Mouse (Mus musculus) cerebellum, adult 11-12 months (tissue): ENCODE data around the gene Slc35c2.

Source experiments
- DNase-seq: peaks from one replicate; pipeline ENCODE4 v3.0.0; 2022

The Slc35c2 gene

GRCm38 (mm10) chr2:165273589-165273988 lies 14.1 kb downstream of the Slc35c2 start:
- peak; percentile 42 for DNase-seq

DNA sequence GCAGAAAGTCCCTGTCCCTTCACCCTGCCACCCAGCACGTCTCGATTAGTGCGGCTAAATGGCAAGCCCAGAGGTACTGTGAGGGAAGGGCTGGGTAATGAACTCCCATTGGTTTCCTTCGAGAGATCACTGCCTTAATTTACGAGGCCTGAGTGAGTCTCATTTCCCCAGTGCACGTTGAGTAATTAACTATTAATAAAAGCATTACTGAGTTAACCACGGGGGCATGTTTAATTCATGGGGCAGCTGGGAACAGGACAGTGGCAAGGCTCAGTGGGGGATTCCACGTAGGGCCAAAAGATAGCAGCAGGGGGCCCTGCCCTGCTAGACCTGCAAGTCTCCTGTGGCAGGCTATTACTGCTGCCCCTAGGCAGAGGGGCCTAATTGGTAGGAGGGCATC lies 16.3 kb downstream of the Slc35c2 start:
- no peak for DNase-seq

- DNase-seq: no peak
These were observed 16.8 kb downstream of the Slc35c2 start for GRCm38 (mm10) chr2:165270858-165271257.

DNA sequence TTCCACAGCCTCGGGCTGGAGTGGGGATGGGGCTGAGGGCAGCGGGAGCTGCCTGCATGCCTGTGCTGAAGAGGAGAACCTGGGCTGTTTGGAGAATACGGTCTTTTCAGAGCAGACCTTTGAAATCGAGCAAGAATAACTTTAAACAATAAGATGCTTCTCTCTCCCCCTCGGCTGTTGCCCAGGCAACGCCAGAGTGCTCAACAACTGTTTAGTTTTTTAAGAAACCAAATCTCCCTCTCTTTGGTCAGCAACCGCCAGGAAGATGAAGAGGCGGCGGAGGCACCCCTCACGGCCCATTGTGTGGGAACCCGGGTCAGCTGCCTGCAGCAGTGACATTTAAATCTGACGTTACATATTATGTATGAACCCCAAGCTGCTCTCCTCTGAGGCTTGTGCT lies 20.9 kb downstream of the Slc35c2 start:
- DNase-seq: no peak

GRCm38 (mm10) chr2:165263861-165264260 lies 23.8 kb downstream of the Slc35c2 start:
- DNase-seq: no peak

DNA sequence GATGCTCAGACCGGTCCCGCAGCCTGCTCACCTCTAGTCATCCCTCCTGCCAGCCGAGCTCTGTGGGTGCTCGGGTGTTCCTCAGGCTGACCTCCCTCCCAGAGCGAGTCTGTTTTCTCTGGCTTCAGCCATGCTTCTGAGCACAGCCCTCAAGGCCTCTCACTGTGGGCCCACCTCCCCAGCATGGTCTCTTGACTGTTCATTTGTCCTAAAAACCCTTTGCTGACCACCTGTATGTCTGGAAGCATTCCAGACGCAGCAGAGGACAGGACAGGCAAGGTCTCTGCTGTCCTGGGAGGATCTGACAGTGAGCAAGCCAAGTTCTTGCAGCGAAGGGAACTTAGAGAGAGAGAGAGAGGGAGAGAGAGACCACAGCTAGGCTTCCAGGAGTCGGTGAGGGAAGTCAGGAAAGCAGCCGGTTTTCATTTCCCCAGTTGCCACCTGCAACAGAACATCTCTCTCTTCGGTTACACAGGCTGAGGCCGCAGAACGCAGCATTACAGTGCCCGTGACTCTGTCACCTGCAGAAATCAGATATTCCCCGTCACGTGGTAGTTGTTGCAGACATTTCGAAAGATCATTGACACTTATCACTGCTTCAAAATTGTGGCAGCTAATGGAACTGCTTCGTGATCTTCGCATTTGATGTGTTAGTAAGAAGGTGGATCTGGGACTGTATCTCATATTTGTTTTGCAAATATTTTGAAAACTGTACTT lies 25.2 kb downstream of the Slc35c2 start:
- DNase-seq: no peak

- no peak for DNase-seq
These were observed 27.8 kb downstream of the Slc35c2 start for GRCm38 (mm10) chr2:165259859-165260258.

- no peak for DNase-seq
These were observed 29.3 kb downstream of the Slc35c2 start for GRCm38 (mm10) chr2:165258321-165258720.

GRCm38 (mm10) chr2:165257151-165257834 lies 30.4 kb downstream of the Slc35c2 start:
- DNase-seq: no peak

- DNase-seq: peak; percentile 79
These were observed 31.5 kb downstream of the Slc35c2 start for GRCm38 (mm10) chr2:165256213-165256612.

DNA sequence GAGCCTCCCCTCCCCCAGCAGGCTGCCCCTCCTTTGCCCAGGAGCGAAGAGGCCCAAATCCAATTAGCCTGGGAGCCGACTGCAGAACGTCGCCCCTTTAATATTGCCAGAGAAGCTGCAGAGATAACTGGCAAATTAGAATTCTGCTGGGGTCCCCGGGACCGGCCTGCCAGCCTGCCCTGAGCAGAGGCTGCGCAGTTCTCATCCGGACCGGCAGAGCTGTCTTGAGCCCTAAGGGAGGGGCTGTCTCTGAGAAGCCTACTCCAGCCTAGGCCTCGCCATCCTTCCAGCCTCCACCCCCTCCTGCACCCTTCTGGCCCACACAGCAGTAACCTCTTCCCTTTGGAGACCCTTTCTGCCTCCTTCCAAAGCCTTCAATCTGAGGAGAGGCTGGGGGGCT lies 33.8 kb downstream of the Slc35c2 start:
- DNase-seq: peak; percentile 50

DNA sequence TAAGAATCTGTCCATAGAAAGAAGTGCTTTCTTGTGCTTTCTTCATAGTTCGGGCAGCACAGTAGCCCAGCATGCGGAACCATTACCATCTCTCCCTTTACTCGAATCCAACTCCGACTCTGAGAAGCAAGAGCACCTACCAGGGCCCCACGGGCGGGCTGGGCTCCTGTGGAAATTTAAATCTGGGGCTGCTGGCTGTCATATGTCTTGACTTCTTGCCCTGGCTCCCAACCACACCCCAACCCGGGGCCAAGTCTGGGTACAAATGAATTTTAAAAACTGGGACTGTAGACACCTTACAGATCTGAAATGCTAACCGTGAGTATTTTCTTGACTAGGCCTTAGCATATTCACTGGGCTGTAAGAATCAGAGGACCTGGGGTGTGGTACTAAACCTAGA lies 34.4 kb downstream of the Slc35c2 start:
- DNase-seq: peak; percentile 67

DNA sequence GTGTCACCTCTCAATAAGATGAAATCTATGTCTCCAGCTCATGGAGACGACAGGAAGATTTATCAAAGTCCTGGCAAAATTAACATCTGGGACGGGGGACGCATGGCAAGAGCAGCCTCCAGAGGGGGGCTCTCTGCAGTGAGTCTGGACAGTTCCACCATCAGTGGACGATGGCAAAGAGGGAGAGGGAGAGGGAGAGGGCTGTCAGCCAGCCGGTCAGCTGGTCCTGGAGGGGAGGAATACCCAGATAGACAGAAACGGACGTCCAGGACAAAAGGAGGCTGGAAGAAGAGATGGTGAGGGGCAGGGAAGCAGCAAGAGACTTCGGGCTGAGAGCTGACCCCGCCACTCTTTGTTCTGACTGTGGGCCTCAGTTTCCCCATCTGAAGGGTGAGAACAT lies 34.9 kb downstream of the Slc35c2 start:
- peak; percentile 52 for DNase-seq

DNA sequence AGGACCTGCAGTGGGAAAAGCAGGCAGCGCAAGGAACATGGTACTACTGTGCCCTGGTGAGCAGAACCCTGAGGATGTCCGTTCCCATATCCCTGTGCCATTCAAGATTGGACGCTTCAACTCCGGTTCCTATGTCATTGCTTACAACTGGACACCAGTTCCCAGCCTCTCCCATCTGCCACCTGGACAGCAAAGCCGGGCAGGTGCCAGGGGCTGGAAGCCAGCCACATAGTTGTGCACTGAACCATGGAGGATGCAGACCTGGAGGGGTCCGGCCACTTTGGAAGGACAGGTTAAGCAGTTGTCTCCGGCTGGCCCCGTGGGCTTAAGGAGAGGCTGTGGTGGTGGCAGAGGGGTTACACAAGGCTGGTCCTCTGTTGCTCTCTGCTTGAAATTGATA lies 35.3 kb downstream of the Slc35c2 start:
- DNase-seq: peak; percentile 91

GRCm38 (mm10) chr2:165250903-165251302 lies 36.8 kb downstream of the Slc35c2 start:
- DNase-seq: peak; percentile 39

DNA sequence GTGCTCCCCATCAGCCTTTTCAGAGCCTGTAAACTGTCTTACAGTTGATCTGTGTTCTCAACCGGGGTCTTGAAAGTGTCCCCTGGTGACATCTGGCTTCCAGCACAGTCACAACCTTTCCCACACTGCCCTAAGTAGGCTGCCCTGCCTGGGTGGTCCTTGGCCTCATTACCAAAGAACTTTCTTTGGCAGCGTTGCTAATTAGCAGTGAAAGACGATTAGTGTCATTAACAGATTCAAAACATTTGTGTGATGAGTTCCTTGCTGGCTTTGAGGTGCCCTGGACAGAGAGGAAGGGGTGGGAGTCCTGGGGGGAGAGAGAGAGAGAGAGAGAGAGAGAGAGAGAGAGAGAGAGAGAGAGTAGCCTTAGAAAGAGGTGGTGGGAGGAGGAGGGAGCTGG lies 38.7 kb downstream of the Slc35c2 start:
- peak; percentile 36 for DNase-seq

- DNase-seq: no peak
These were observed 41.3 kb downstream of the Slc35c2 start for GRCm38 (mm10) chr2:165246349-165246748.

GRCm38 (mm10) chr2:165243122-165243720 lies 44.4 kb downstream of the Slc35c2 start:
- DNase-seq: peak; percentile 91

DNA sequence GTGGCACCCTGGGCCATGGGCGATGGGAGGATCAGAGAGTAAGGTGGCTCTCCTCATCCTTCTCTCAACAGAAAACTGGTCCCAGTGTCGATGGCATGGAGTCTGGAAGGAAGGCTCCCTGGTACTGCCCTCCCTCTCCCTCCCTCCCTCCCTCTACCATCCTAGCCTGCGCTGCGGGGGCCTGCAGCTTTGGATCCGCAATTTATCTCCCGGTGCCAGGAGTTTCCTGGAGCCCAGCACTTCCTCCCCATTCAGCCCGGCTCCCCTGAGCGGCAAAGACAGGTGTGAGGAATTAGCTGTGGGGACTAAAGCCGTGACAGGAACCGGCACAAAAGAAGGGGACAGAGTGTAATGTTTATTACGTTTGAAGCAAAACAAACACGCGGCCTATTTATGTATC lies 45.1 kb downstream of the Slc35c2 start:
- DNase-seq: peak; percentile 70

- DNase-seq: no peak
These were observed 45.9 kb downstream of the Slc35c2 start for GRCm38 (mm10) chr2:165241786-165242185.

DNA sequence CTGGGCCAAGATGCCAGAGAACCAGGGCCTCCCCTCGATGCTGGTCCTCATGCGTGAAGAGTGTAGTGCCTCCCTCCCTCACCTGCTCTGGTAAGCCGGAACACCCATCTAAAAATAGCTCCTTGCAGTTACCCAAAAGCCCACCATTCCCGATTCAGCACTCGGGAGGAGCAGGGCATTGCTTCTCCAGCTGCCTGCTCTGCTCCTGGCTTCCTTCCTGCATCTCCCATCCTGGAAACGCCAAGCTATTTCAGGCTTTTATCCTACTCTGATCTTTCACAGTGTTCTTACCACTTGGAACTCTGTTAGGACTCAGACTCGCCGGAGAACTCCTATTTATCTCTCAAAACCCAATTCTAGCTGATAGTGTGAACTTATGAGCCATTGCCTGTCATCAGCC lies 47.3 kb downstream of the Slc35c2 start:
- no peak for DNase-seq

DNA sequence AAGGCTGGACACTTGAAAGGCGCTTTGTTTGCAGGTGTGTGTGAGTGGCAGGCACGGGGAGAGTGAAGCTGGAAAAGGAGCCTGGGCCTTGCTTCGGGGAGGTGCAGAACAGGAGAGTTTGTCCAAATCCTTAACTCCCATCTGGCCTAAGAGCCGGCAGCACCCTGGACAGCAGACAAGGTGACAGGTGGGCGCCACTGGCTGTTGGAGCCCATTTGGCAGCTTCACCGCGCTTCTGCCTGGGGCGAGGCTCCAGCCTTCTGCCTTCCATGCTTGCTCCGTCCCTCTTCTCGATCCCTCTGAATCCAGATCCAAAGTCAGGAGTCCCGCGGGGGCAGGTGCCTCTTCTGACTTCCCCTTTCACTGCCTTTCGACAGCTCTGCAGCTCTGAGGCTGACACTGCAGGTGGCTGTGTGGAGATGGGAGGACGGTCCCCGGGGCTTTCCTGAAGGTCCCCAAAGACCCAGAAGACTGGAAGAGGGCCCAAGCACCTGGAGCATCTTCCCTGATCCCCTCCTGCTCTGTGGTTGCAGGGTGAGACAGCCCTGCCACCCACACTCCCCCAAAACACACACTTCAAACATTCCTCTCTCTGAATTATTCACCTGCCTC lies 48.0 kb downstream of the Slc35c2 start:
- no peak for DNase-seq

- no peak for DNase-seq
These were observed 49.1 kb downstream of the Slc35c2 start for GRCm38 (mm10) chr2:165238416-165239145.
